9 mouse cellular contexts compared by ENCODE assay signal in the genomic region with DNA sequence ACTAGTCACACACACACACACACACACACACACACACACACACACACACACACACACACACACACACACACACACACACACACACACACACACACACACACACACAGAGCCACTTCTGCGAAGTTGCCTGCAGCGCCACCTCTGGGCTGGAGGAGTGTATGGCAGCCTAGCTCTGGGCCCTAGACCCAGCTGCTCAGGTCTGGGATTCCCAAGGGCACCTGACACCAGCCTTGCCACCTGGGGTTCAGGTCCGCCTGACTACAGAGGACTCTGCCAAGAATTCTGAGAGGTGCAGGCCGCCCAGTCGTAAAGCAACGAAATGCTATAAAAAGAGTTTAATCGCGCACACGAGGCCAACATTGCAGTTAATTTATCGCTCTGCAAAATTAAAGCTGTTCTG.
DNase-seq lines count a peak whose midpoint lies in the region; ATAC-seq and TF ChIP-seq lines count a peak whose summit lies in the region.
"Had no signal": no experiment of that assay in that cellular context is flagged by ENCODE, and none has a peak within 500 bp of the region (broad histone marks: within the 10 kb centered on the region; RNA-seq: fewer than 3 reads in every experiment).

No protein-coding gene starts in this region.

- no peak for ATAC-seq in frontal cortex, adult (ENCODE audit: low TSS enrichment)

- no peaks in the 10 kb centered on the region for H3K4me1 ChIP-seq in lung, adult 2 months (ENCODE audit: control insufficient read depth, insufficient read depth, low read length)
- no peaks in the 10 kb centered on the region for H3K4me1 ChIP-seq in small intestine, adult 2 months (ENCODE audit: control insufficient read depth, insufficient read depth, insufficient read length, low read length)

- WGBS in lung, adult 2 months: 91% methylated on average over 10 of the region's 10 CpGs
- 51% methylated on average over 10 of the region's 10 CpGs for WGBS in small intestine, adult 2 months

- H3K27ac ChIP-seq in small intestine, adult 2 months (ENCODE audit: insufficient read depth, low read depth, low read length): no peak overlapping the region
- H3K27ac ChIP-seq: midbrain, embryonic 15.5 days had no signal

- no peak for TF ChIP-seq POLR2A in lung, adult 2 months (IDR thresholded peaks at IDR 0.05; ENCODE audit: borderline replicate concordance, extremely low read depth, low read depth, low read length)
- no peak for TF ChIP-seq POLR2A in small intestine, adult 2 months (IDR thresholded peaks at IDR 0.05; ENCODE audit: low read depth, low read length)

- no peaks in the 10 kb centered on the region for H3K36me3 ChIP-seq in small intestine, adult 2 months (ENCODE audit: control insufficient read depth, insufficient read depth, low read length)
- H3K36me3 ChIP-seq: midbrain, embryonic 15.5 days had no signal

- peak; percentile 38 for TF ChIP-seq CTCF in lung, adult 2 months (IDR thresholded peaks at IDR 0.05; ENCODE audit: insufficient read depth, low read length)
- peak; percentile 32; the same call in 1 of the 2 replicates for TF ChIP-seq CTCF in small intestine, adult 2 months (IDR thresholded peaks at IDR 0.05; ENCODE audit: extremely low read depth, insufficient read length, insufficient replicate concordance, low read depth, low read length)

- H3K27me3 ChIP-seq in small intestine, adult 2 months (ENCODE audit: control insufficient read depth, insufficient read depth, low read length): no peaks in the 10 kb centered on the region
- H3K27me3 ChIP-seq: midbrain, embryonic 15.5 days had no signal

- peak; percentile 30 to 54 for DNase-seq in cerebellum, postnatal 25 days
- DNase-seq in cerebellum, adult 8-10 months: no peak
- DNase-seq in lung, adult 2 months: no peak
- no peak for DNase-seq in lung, adult 18-20 months
- DNase-seq in kidney, adult 8-10 months: peak; percentile 67
- no peak for DNase-seq in frontal cortex, postnatal 10 days (ENCODE audit: low spot score in 2 of 2)

- H3K4me3 ChIP-seq in lung, adult 2 months (replicated peaks; ENCODE audit: extremely low read depth, low read depth, low read length): no peak overlapping the region
- no peak overlapping the region for H3K4me3 ChIP-seq in small intestine, adult 2 months (ENCODE audit: low read depth, low read length)
- H3K4me3 ChIP-seq: midbrain, embryonic 15.5 days had no signal

Comparison
In these comparisons a context has a peak if more than half of its experiments do, and no peak if none do; other contexts are left out.
1. DNase-seq: peak in cerebellum, postnatal 25 days (2 of 2) and kidney, adult 8-10 months (2 of 2); none in cerebellum, adult 8-10 months (single experiment), lung, adult 2 months (single experiment), lung, adult 18-20 months (0 of 2) and frontal cortex, postnatal 10 days (0 of 2).